Mouse (Mus musculus) hindbrain, embryonic 13.5 days (tissue): Measurements from ENCODE around the gene Olfr557. TPM values are rescaled to one million over a fixed set of nuclear protein-coding genes. Genes with fewer than 3 reads are reported as not detected.

Source experiments
- ATAC-seq: fragments of 200-750 bp; cut with Nextera tagmentation; 2 replicates; pipeline ENCODE4 v1.8.0; 2017; ENCODE audit warnings: moderate TSS enrichment; ENCODE audit not compliant: low FRiP score
- H3K27ac ChIP-seq: fragments of 300-500 bp; sonication (generic); 2 replicates; pipeline ENCODE4 v1.5.1; 2015; ENCODE audit warnings: inconsistent platforms, mild to moderate bottlenecking, moderate library complexity
- H3K27me3 ChIP-seq: fragments of 300-500 bp; sonication (generic); 2 replicates; pipeline ENCODE4 v1.6.1; 2015; ENCODE audit warnings: mild to moderate bottlenecking, inconsistent platforms
- H3K36me3 ChIP-seq: fragments of 300-500 bp; sonication (generic); 2 replicates; pipeline ENCODE4 v1.6.1; 2015; ENCODE audit warnings: mild to moderate bottlenecking, inconsistent platforms
- H3K4me1 ChIP-seq: fragments of 300-500 bp; sonication (generic); replicated peaks from 2 replicates; pipeline ENCODE4 v1.6.1; 2015; ENCODE audit warnings: inconsistent platforms
- H3K4me2 ChIP-seq: fragments of 300-500 bp; sonication (generic); 2 replicates; pipeline ENCODE4 v1.6.1; 2015; ENCODE audit warnings: inconsistent platforms, mild to moderate bottlenecking, moderate library complexity
- H3K4me3 ChIP-seq: fragments of 300-500 bp; sonication (generic); 2 replicates; pipeline ENCODE4 v1.5.1; 2015; ENCODE audit warnings: mild to moderate bottlenecking, inconsistent platforms
- H3K9ac ChIP-seq: fragments of 300-500 bp; sonication (generic); 2 replicates; pipeline ENCODE4 v1.6.1; 2015; ENCODE audit warnings: mild to moderate bottlenecking, inconsistent platforms
- H3K9me3 ChIP-seq: fragments of 300-500 bp; sonication (generic); 2 replicates; pipeline ENCODE4 v1.6.1; 2016; ENCODE audit warnings: inconsistent platforms
- WGBS: fragments of 180-500 bp; shearing (Covaris S2); methylation state at CpG from one replicate; pipeline ENCODE4 v1.1.7; 2015; 5-methylcytosine and 5-hydroxymethylcytosine counted together
- polyA plus RNA-seq: library from polyadenylated mRNA; unstranded; fragments of >200 nt; fragmentation: Nextera tagmentation; extraction: Ambion mirVana; gene quantifications from 2 replicates; pipeline ENCODE4 v1.2.1, GENCODE M21; 2015

Olfr557 gene
- polyA plus RNA-seq, 1 experiment from 2014 or later: not detected

DNA sequence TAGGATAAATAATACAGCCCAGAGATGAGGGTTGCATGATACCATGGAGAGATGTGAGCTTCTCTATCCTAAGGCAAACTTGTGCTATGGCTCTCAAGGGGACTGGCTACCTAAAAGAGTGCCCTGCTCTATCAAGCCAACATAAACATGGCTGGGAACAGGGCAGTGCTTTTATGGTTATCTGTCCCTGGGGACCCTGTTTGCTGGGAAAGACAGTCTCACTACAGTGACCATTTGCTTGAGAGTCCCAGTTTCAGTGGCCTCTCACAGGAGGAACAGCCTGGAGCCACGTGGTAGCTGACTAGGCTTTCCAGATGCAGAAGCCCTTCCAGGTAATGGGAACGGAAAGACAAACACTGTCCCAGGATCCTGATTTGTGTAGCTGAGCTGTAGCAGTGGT lies 42.0 kb downstream of the Olfr557 start:
- H3K27me3 ChIP-seq: no peaks in the 10 kb centered on the region
- H3K27ac ChIP-seq: no peak overlapping the region
- no peak overlapping the region for H3K4me2 ChIP-seq
- no peak overlapping the region for H3K4me3 ChIP-seq
- no peak overlapping the region for H3K9ac ChIP-seq
- 61% methylated on average over 2 of the region's 2 CpGs for WGBS
- no peaks in the 10 kb centered on the region for H3K4me1 ChIP-seq
- H3K36me3 ChIP-seq: no peaks in the 10 kb centered on the region
- H3K9me3 ChIP-seq: no peaks in the 10 kb centered on the region
- ATAC-seq: no peak

Other genes starting within 250 kb of the Olfr557 start
- 0.60 and 0.85 TPM in 2 replicates for gene Olfr543, start 214.2 kb upstream of the Olfr557 start, polyA plus RNA-seq
- gene Olfr544, start 207.6 kb upstream of the Olfr557 start, polyA plus RNA-seq: 0.21 and 0.30 TPM in 2 replicates
- gene Olfr545, start 196.3 kb upstream of the Olfr557 start, polyA plus RNA-seq: 0.14 and 0.19 TPM in 2 replicates
- not detected in 2 replicates for gene Olfr547, start 161.2 kb upstream of the Olfr557 start, polyA plus RNA-seq
- not detected in 2 replicates for gene Olfr548-ps1, start 155.0 kb upstream of the Olfr557 start, polyA plus RNA-seq
- gene Olfr549, start 146.0 kb upstream of the Olfr557 start, polyA plus RNA-seq: not detected in 2 replicates
- 0.19 and 0.32 TPM in 2 replicates for gene Trim21, start 130.4 kb upstream of the Olfr557 start, polyA plus RNA-seq
- not detected in 2 replicates for gene Olfr550, start 124.5 kb upstream of the Olfr557 start, polyA plus RNA-seq
- not detected in 2 replicates for gene Olfr551, start 104.0 kb upstream of the Olfr557 start, polyA plus RNA-seq
- not detected in 2 replicates for gene Olfr552, start 98.1 kb upstream of the Olfr557 start, polyA plus RNA-seq
- gene Olfr553, start 77.7 kb upstream of the Olfr557 start, polyA plus RNA-seq: not detected in 2 replicates
- not detected in 2 replicates for gene Olfr554, start 57.5 kb upstream of the Olfr557 start, polyA plus RNA-seq
- not detected in 2 replicates for gene Olfr555, start 37.1 kb upstream of the Olfr557 start, polyA plus RNA-seq
- gene Olfr556, start 31.0 kb upstream of the Olfr557 start, polyA plus RNA-seq: not detected in 2 replicates
- gene Trim68, start 8.6 kb upstream of the Olfr557 start, polyA plus RNA-seq: 7.2 and 8.0 TPM in 2 replicates
- gene Olfr558, start 6.3 kb downstream of the Olfr557 start, polyA plus RNA-seq: 0.39 TPM in 2 replicates
- gene Olfr33, start 23.2 kb downstream of the Olfr557 start, polyA plus RNA-seq: not detected in 2 replicates
- not detected in 2 replicates for gene Olfr559, start 31.6 kb downstream of the Olfr557 start, polyA plus RNA-seq
- not detected in 2 replicates for gene Olfr560, start 63.5 kb downstream of the Olfr557 start, polyA plus RNA-seq
- 0.09 and 0.10 TPM in 2 replicates for gene Olfr78, start 63.6 kb downstream of the Olfr557 start, polyA plus RNA-seq
- not detected in 2 replicates for gene Olfr561, start 75.3 kb downstream of the Olfr557 start, polyA plus RNA-seq
- not detected in 2 replicates for gene Olfr564, start 107.6 kb downstream of the Olfr557 start, polyA plus RNA-seq
- gene Olfr566, start 162.9 kb downstream of the Olfr557 start, polyA plus RNA-seq: not detected in 2 replicates
- not detected in 2 replicates for gene Olfr568, start 181.2 kb downstream of the Olfr557 start, polyA plus RNA-seq
- not detected in 2 replicates for gene Olfr569, start 195.0 kb downstream of the Olfr557 start, polyA plus RNA-seq
- gene Olfr570, start 198.7 kb downstream of the Olfr557 start, polyA plus RNA-seq: not detected in 2 replicates
- not detected in 2 replicates for gene Olfr571, start 221.6 kb downstream of the Olfr557 start, polyA plus RNA-seq
- not detected in 2 replicates for gene Olfr572, start 228.5 kb downstream of the Olfr557 start, polyA plus RNA-seq
- not detected in 2 replicates for gene Olfr573-ps1, start 246.7 kb downstream of the Olfr557 start, polyA plus RNA-seq